Mouse (Mus musculus): Measurements from ENCODE around the gene Rnase2b. TPM values are rescaled to one million over a fixed set of nuclear protein-coding genes. Genes with fewer than 3 reads are reported as not detected.

The Rnase2b gene
- total RNA-seq, 1 experiment: not detected

DNA sequence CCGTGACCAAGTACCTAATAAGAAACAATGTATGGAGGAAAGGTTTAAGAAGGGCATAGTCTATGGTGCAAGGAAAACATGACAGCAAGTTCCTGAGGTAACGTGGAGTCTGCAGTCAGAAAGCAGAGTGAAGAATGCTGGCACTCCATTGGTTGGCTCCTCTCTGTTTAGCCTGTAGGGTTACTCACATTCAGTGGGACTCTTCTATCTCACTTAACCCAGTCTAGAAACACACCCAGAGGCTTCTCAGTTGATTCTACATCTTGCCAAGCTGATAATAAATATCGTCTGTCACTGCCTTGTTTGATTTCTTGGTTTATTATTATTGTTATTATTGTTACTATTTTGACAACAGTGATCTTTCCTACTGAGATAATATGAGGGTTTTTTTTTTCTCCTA lies 19.5 kb upstream of the Rnase2b start:
- Histone ChIP-seq H3K9me3 (ENCODE audit: control insufficient read depth, insufficient read depth, low read depth, low read length) (no peaks in the 10 kb centered on the region), H3K36me3 (ENCODE audit: control insufficient read depth, insufficient read depth, low read length, poor library complexity, severe bottlenecking) (no peaks in the 10 kb centered on the region), H3K4me1 (ENCODE audit: control insufficient read depth in 2 of 2, insufficient read depth in 2 of 2, low read length in 2 of 2, poor library complexity in 1 of 2) (no peaks in the 10 kb centered on the region), H3K27ac (ENCODE audit: insufficient read depth, low read depth, low read length, poor library complexity, severe bottlenecking) (no peak overlapping the region), H3K9ac (ENCODE audit: insufficient read depth, low read depth, low read length, poor library complexity, severe bottlenecking) (no peak overlapping the region), H3K4me3 (ENCODE audit: insufficient read depth in 1 of 2, low read depth in 1 of 2, low read length in 2 of 2, poor library complexity in 1 of 2, severe bottlenecking in 1 of 2) (no peak overlapping the region)
- DNase-seq (ENCODE audit: low read depth, low spot score): no peak
- in situ Hi-C loops (cut with MboI; ENCODE audit: low sequenced_read_pairs in 2 of 2, unreplicated experiment in 2 of 2): no loop called here
- no peak for TF ChIP-seq CHD2 (IDR thresholded peaks at IDR 0.05; ENCODE audit: low read depth, low read length)
- no peak for TF ChIP-seq ZC3H11A (IDR thresholded peaks at IDR 0.05; ENCODE audit: borderline replicate concordance, low read depth, low read length)
- no peak for TF ChIP-seq HCFC1 (IDR thresholded peaks at IDR 0.05; ENCODE audit: borderline replicate concordance, insufficient read depth, low read length)
- no peak for TF ChIP-seq ZNF384 (IDR thresholded peaks at IDR 0.05; ENCODE audit: low read depth, low read length)
- no peak for TF ChIP-seq MAFK (IDR thresholded peaks at IDR 0.05; ENCODE audit: insufficient read depth, low read depth, low read length)

DNA sequence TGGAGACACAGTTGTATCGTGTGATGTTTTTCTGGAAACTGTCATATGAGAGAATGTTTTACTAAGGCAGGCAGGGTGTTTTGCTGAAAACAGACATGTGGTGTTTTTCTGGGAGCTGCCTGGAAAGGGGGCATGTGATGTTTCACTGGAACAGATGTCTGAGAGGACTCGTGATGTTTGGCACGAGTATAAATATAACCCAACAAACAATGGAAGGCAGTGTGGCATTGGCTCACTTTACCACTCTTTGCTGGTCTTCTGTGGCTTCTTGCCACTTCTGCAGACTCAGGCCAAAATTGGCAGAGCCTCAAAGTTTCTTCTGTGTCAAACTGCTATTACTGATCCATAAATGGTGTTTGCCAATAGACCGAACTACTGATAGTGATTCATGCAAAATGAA lies 18.8 kb upstream of the Rnase2b start:
- no peak overlapping the region for H3K27ac ChIP-seq (ENCODE audit: insufficient read depth, low read depth, low read length, poor library complexity, severe bottlenecking)
- no peaks in the 10 kb centered on the region for H3K4me1 ChIP-seq (ENCODE audit: control insufficient read depth in 2 of 2, insufficient read depth in 2 of 2, low read length in 2 of 2, poor library complexity in 1 of 2)
- in situ Hi-C loops (cut with MboI; ENCODE audit: low sequenced_read_pairs in 2 of 2, unreplicated experiment in 2 of 2): no loop called here
- TF ChIP-seq HCFC1 (IDR thresholded peaks at IDR 0.05; ENCODE audit: borderline replicate concordance, insufficient read depth, low read length) (no peak), MAFK (IDR thresholded peaks at IDR 0.05; ENCODE audit: insufficient read depth, low read depth, low read length) (no peak), ZNF384 (IDR thresholded peaks at IDR 0.05; ENCODE audit: low read depth, low read length) (no peak), CHD2 (IDR thresholded peaks at IDR 0.05; ENCODE audit: low read depth, low read length) (no peak), ZC3H11A (IDR thresholded peaks at IDR 0.05; ENCODE audit: borderline replicate concordance, low read depth, low read length) (no peak)
- no peaks in the 10 kb centered on the region for H3K9me3 ChIP-seq (ENCODE audit: control insufficient read depth, insufficient read depth, low read depth, low read length)
- DNase-seq (ENCODE audit: low read depth, low spot score): no peak
- H3K9ac ChIP-seq (ENCODE audit: insufficient read depth, low read depth, low read length, poor library complexity, severe bottlenecking): no peak overlapping the region
- H3K36me3 ChIP-seq (ENCODE audit: control insufficient read depth, insufficient read depth, low read length, poor library complexity, severe bottlenecking): no peaks in the 10 kb centered on the region
- no peak overlapping the region for H3K4me3 ChIP-seq (ENCODE audit: insufficient read depth in 1 of 2, low read depth in 1 of 2, low read length in 2 of 2, poor library complexity in 1 of 2, severe bottlenecking in 1 of 2)

DNA sequence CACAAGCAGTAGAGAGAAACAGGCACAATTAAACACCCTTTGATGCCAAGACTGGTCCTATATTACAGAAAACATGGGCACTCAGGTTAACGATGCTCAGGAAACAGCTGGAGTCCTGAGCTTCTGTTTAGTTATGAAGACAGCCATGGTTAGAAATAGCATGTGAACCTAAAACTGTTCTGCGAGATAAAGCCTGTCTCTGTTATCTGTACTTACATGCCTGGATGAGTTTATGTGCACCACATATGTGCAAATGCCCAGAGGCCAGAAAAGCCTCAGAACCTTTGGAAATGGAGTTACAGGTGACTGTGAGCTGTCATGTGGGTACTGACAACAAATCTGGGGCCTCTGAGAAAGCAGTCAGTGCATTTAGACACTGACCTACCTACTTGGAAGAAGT lies 18.1 kb upstream of the Rnase2b start:
- Histone ChIP-seq H3K4me3 (ENCODE audit: insufficient read depth in 1 of 2, low read depth in 1 of 2, low read length in 2 of 2, poor library complexity in 1 of 2, severe bottlenecking in 1 of 2) (no peak overlapping the region), H3K36me3 (ENCODE audit: control insufficient read depth, insufficient read depth, low read length, poor library complexity, severe bottlenecking) (no peaks in the 10 kb centered on the region), H3K27ac (ENCODE audit: insufficient read depth, low read depth, low read length, poor library complexity, severe bottlenecking) (no peak overlapping the region), H3K9me3 (ENCODE audit: control insufficient read depth, insufficient read depth, low read depth, low read length) (no peaks in the 10 kb centered on the region), H3K9ac (ENCODE audit: insufficient read depth, low read depth, low read length, poor library complexity, severe bottlenecking) (no peak overlapping the region), H3K4me1 (ENCODE audit: control insufficient read depth in 2 of 2, insufficient read depth in 2 of 2, low read length in 2 of 2, poor library complexity in 1 of 2) (no peaks in the 10 kb centered on the region)
- no peak for DNase-seq (ENCODE audit: low read depth, low spot score)
- in situ Hi-C loops (cut with MboI; ENCODE audit: low sequenced_read_pairs in 2 of 2, unreplicated experiment in 2 of 2): no loop called here
- TF ChIP-seq ZNF384 (IDR thresholded peaks at IDR 0.05; ENCODE audit: low read depth, low read length) (no peak), HCFC1 (IDR thresholded peaks at IDR 0.05; ENCODE audit: borderline replicate concordance, insufficient read depth, low read length) (no peak), CHD2 (IDR thresholded peaks at IDR 0.05; ENCODE audit: low read depth, low read length) (no peak), ZC3H11A (IDR thresholded peaks at IDR 0.05; ENCODE audit: borderline replicate concordance, low read depth, low read length) (no peak), MAFK (IDR thresholded peaks at IDR 0.05; ENCODE audit: insufficient read depth, low read depth, low read length) (no peak)

DNA sequence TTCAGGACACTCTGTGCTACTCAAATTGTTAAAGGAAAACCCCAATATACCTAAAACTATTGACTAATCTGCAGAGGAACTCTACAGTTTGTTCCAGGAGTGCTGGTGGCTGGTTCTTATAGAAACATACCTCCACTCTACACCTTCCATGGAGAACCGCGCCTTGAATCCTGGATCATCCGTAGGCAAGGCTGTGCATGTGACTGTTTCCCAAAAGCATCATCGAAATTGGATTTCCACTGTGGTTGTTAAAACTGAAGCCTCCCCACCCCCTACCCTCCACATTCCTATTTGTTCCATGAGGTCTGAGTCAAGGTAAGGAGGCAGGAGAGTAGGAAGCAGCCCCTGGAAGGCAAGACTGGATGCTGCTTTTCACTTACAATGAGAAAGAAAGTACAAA lies 17.6 kb upstream of the Rnase2b start:
- in situ Hi-C loops (cut with MboI; ENCODE audit: low sequenced_read_pairs in 2 of 2, unreplicated experiment in 2 of 2): no loop called here

DNA sequence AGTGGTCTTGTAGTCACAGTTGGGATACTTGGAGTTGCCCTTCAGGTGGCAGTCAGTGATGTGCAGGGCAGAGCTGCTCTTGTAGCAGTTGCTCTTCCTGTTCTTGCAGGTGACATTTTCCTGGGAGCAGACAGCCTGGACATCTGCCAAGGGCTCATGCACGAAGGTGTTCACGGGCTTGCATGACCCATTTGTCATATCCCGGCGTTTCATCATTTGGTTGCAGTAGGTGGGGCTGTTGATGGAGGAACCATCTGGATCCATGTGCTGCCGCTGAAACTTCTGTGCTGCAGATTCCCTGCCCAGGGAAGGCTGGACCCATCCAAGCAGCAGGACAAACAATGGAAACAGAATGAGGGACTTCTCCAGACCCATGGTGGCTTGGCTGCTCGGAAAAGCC lies 16.5 kb upstream of the Rnase2b start:
- Histone ChIP-seq H3K27ac (ENCODE audit: insufficient read depth, low read depth, low read length, poor library complexity, severe bottlenecking) (no peak overlapping the region), H3K9me3 (ENCODE audit: control insufficient read depth, insufficient read depth, low read depth, low read length) (no peaks in the 10 kb centered on the region), H3K4me1 (ENCODE audit: control insufficient read depth in 2 of 2, insufficient read depth in 2 of 2, low read length in 2 of 2, poor library complexity in 1 of 2) (no peaks in the 10 kb centered on the region), H3K36me3 (ENCODE audit: control insufficient read depth, insufficient read depth, low read length, poor library complexity, severe bottlenecking) (no peaks in the 10 kb centered on the region), H3K9ac (ENCODE audit: insufficient read depth, low read depth, low read length, poor library complexity, severe bottlenecking) (no peak overlapping the region), H3K4me3 (ENCODE audit: insufficient read depth in 1 of 2, low read depth in 1 of 2, low read length in 2 of 2, poor library complexity in 1 of 2, severe bottlenecking in 1 of 2) (no peak overlapping the region)
- in situ Hi-C loops (cut with MboI; ENCODE audit: low sequenced_read_pairs in 2 of 2, unreplicated experiment in 2 of 2): no loop called here
- DNase-seq (ENCODE audit: low read depth, low spot score): no peak
- TF ChIP-seq ZNF384 (IDR thresholded peaks at IDR 0.05; ENCODE audit: low read depth, low read length) (no peak), HCFC1 (IDR thresholded peaks at IDR 0.05; ENCODE audit: borderline replicate concordance, insufficient read depth, low read length) (no peak), ZC3H11A (IDR thresholded peaks at IDR 0.05; ENCODE audit: borderline replicate concordance, low read depth, low read length) (no peak), CHD2 (IDR thresholded peaks at IDR 0.05; ENCODE audit: low read depth, low read length) (no peak), MAFK (IDR thresholded peaks at IDR 0.05; ENCODE audit: insufficient read depth, low read depth, low read length) (no peak)

More for the DNA sequence above, 17.6 kb upstream of the Rnase2b start:
- TF ChIP-seq MAFK (IDR thresholded peaks at IDR 0.05; ENCODE audit: insufficient read depth, low read depth, low read length): no peak
- TF ChIP-seq ZC3H11A (IDR thresholded peaks at IDR 0.05; ENCODE audit: borderline replicate concordance, low read depth, low read length): no peak
- no peak for TF ChIP-seq ZNF384 (IDR thresholded peaks at IDR 0.05; ENCODE audit: low read depth, low read length)
- no peak for TF ChIP-seq HCFC1 (IDR thresholded peaks at IDR 0.05; ENCODE audit: borderline replicate concordance, insufficient read depth, low read length)
- H3K4me3 ChIP-seq (ENCODE audit: insufficient read depth in 1 of 2, low read depth in 1 of 2, low read length in 2 of 2, poor library complexity in 1 of 2, severe bottlenecking in 1 of 2): no peak overlapping the region
- H3K36me3 ChIP-seq (ENCODE audit: control insufficient read depth, insufficient read depth, low read length, poor library complexity, severe bottlenecking): no peaks in the 10 kb centered on the region
- no peaks in the 10 kb centered on the region for H3K4me1 ChIP-seq (ENCODE audit: control insufficient read depth in 2 of 2, insufficient read depth in 2 of 2, low read length in 2 of 2, poor library complexity in 1 of 2)
- no peak for DNase-seq (ENCODE audit: low read depth, low spot score)
- no peak overlapping the region for H3K9ac ChIP-seq (ENCODE audit: insufficient read depth, low read depth, low read length, poor library complexity, severe bottlenecking)
- no peak overlapping the region for H3K27ac ChIP-seq (ENCODE audit: insufficient read depth, low read depth, low read length, poor library complexity, severe bottlenecking)
- H3K9me3 ChIP-seq (ENCODE audit: control insufficient read depth, insufficient read depth, low read depth, low read length): no peaks in the 10 kb centered on the region

All from ES-E14 (cell line).